Mouse (Mus musculus): ENCODE data around the gene Plcl2.
"Not testable (repeated sequence)": the region's sequence is repeated elsewhere in the genome, so short reads cannot be mapped to it uniquely, and the experiment has no call there.

Gene Plcl2

GRCm38 (mm10) chr17:50674580-50674979, 165.4 kb downstream of the Plcl2 start:
- no peak for DNase-seq (ENCODE audit: low spot score)

DNA sequence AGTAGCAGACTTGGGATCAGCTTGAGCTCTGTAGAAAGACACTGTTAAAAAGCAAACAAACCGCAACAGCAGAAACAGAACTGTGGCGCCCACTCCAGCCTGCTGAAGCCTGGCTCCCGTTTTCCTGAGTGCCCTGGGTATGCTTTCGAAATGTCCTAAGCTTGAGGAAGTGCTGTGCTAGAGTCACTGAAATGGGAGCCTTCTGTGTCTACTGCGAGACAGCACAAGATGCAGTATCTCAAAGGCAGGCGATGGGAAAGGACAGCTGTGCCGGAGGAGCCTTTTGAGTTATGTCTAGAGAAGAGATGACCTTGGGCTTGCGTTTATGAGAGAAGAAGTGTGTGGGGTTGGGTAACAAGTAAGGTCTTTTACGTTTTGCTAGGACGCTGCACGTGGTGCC, 166.0 kb downstream of the Plcl2 start:
- DNase-seq (ENCODE audit: low spot score): no peak

GRCm38 (mm10) chr17:50677334-50677733, 168.1 kb downstream of the Plcl2 start:
- no peak for DNase-seq (ENCODE audit: low spot score)

DNA sequence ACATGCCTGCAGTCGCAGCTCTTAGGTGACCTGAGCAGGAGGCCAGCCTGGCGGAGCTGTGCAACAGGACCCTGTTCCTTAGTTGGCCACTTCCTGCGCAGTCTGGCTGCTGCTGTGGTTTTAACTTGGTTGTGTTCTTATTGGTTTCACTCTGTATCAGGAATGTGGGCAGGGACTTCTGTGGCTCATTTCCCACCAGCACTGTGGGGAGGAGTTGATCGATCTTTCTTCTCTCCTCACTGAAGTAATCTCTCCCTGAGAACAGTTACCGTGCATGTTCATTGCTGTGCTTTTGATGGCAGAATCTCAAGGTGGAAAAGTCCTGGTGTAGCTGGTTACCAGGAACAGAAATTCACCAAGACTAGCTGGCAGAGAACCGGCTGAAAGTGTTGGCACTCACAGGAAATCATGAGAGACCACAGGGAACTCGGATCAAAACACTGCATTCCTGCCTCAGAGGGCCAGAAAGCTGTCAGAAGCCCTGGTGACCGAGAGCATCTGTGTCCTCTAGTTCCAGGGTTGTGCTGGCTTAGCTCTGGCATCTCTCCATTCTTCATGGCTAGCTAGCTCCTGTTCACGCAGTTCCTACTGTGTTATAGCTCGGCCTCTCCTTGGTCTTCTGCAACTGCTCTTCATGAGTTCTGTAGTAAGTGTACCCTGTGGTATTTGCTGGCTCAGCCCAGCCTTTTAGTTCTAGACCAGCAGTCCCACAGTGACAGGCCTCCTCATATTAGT, 168.9 kb downstream of the Plcl2 start:
- peak; percentile 24 for DNase-seq (ENCODE audit: low spot score)

- no peak for DNase-seq (ENCODE audit: low spot score)
Measured at GRCm38 (mm10) chr17:50678748-50679147, 169.5 kb downstream of the Plcl2 start.

DNA sequence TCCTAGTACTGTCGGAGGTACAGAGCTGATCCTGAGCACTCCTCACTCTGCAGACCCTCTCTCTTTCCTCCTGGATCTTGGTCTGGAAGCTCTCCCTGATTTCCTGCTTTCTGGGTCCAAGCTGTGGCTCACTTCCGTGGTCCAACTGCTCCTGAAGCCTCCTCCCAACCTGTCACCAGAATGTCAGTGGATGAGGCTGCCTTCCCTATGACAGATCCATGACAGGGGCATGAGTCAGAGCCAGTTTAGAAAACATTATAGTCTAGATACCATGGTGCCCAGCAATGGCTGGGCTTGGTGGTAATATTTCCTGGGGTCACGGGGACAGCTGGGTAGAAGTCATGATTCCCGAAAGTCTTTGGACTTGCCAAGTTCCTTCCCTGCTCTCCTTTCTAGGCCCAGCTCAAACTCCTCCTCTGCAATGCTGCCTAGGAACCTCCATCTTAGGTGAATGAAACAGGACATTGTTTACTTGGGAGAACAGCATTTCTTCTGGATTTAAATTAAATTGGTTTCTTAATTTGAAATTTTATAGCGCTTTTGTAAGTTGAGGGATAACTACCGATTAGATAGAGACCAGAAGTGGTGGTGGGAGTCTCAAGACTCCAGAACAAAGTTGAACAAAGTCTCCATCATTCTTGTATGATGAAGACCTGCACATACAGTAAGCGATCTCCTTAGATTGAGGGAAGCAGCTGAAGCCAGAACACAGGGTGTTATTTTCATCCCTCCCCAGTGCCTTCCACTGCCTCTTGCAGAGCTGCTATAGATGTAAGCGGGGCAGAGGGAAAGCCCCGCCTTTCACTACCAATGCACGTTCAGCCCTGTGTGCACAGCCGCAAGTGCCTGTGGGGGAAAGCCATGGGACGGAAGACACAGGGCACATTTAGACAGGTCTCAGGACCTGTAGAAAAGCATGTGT, 170.7 kb downstream of the Plcl2 start:
- DNase-seq (ENCODE audit: low spot score): no peak

GRCm38 (mm10) chr17:50682696-50683095, 173.5 kb downstream of the Plcl2 start:
- DNase-seq (ENCODE audit: low spot score): no peak

DNA sequence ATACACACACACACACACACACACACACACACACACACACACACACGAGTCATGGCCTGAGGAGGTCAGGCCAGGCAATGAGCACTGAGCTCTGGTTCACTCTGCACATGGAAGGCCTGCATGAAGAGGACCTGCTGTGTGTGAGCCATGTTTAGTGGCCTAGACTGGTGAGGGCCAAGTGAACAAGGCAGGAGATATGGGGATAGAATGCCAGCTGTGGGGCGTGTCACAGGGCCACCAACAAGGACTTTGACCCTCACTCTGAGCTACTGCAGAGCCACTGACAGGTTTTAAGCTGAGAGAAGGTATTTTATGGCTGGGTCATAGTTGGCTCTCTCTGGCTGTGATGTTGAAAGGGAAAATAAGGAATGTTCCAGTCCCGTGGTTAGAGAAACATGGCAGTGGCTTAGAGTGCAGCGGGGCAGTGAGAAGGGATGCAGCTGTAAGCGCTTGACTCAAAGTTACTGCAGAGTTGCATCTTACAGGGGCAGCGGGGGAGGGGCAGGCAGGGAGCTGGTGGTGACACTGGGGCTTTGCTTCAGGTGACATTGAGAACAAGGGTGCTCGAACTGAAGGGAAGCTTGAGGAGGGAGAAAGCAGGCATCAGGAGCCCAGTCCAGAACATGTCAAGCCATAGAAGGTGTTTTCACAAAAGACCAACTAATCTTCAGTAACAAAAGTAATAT, 175.9 kb downstream of the Plcl2 start:
- no peak for DNase-seq (ENCODE audit: low spot score)

- no peak for DNase-seq (ENCODE audit: low spot score)
Measured at GRCm38 (mm10) chr17:50687670-50688069, 178.5 kb downstream of the Plcl2 start.

DNA sequence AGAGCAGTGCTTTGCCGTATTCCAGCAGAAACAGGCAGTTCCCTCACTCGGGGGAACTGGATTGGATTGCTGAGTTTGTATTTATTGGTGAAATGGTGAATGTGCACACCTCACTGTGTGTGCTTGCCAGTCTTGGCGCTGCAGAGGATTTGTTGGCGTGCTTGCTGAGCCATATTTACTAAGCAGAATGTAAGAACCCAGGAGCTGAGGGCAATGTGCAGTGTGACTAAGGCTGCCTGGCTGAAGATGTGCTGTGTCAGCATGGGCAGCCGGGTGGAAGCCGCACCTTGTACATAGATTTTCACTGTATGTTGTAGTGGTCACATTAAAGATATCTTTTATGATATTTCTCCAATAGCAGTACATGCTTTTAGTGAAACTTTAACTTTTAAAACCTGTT, 178.9 kb downstream of the Plcl2 start:
- no peak for DNase-seq (ENCODE audit: low spot score)

DNA sequence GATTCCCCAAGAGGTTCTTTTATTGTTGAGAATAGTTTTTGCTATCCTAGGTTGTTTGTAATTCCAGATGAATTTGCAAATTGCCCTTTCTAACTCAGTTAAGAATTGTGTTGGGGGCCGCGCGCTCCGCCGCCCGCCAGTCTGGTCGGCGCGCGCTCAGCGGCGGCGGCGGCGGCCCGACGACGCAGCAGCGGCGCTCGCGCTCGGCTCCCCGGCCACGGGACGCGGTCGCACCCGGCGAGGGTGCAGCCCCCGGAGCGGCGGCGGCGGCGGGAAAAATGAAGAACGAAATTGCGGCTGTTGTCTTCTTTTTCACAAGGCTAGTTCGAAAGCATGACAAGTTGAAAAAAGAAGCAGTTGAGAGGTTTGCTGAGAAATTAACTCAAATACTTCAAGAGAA, 189.2 kb downstream of the Plcl2 start:
- not testable (repeated sequence) for DNase-seq (ENCODE audit: low spot score)

- no peak for DNase-seq (ENCODE audit: low spot score)
Measured at GRCm38 (mm10) chr17:50710497-50711222, 201.5 kb downstream of the Plcl2 start.

GRCm38 (mm10) chr17:50717586-50717985, 208.4 kb downstream of the Plcl2 start:
- DNase-seq (ENCODE audit: low spot score): no peak

DNA sequence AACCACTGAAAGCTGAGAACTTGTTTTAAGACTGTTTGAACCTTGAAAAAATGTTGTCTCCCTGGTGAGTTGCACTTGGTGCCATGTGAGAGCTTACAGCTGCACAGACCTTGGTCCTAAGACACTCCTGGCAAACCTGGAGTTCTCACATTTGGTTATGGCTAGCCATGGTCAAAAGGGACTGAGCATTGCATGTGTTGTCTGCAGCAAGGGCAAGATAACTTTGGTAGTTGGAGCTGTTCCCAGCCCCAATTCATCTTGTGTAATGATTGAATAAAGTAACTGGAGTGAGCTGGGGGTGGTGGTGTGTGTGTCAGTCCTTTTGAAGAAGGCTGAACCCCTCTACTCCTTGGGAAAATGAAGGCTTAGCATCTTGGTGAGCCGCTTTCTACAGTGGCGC, 215.2 kb downstream of the Plcl2 start:
- no peak for DNase-seq (ENCODE audit: low spot score)

DNA sequence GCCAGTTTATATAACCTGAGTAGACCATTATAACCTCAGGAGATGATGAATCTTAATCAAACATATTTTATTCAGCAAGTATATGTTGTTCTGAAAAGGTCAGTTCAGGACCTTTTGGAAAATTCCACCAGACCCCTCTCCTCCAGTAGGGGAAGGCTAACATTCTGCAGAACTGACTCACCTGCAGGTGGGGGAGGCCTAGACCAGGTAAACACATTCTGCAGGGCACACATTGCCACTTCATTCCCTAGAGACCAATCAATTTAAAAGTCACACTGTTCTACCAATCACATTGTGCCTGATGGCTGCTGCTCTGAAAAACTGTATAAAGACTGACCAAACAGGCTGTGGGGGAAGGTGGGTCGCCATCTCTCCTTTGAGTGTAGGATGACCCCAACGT, 217.1 kb downstream of the Plcl2 start:
- no peak for DNase-seq (ENCODE audit: low spot score)

- no peak for DNase-seq (ENCODE audit: low spot score)
Measured at GRCm38 (mm10) chr17:50729031-50729430, 219.8 kb downstream of the Plcl2 start.

DNA sequence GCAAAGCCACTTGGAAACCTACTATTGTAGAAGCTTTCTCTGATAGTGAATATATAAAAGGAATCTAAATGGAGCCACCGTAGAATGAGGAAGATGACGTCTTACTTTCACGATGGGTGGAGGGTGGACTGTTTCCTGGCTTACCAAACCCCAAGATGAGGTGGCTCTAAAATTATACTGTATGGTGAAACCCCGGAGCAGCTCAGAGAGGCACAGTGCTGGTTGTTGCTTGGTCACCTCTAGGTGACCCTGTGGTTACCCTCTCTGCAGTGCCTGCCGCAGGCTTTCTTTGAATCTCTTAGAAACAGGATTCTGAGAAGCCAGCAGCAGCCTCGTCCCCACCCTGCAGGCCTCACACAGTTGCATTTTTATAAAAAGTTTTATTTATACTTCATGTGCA, 220.4 kb downstream of the Plcl2 start:
- no peak for DNase-seq (ENCODE audit: low spot score)

- DNase-seq (ENCODE audit: low spot score): no peak
Measured at GRCm38 (mm10) chr17:50730896-50731295, 221.7 kb downstream of the Plcl2 start.

DNA sequence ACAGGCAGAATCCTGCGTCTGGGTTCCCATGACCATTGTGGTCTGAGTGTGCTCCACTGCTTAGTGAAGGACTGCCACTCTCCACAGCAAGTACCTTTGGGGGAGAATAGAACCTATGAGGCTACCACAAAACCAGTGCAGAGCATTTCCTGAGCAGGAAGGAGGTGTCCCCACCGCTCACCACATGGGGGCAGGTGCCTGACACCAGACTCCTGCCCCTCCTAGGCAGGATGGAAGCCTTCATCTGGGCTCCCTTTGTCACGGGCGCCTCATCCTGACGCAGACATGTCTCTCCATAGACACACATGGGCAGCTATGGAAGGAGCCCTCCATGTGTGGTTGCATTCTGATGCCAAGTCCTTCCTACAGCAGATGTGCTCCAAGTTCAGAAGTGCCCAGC, 222.7 kb downstream of the Plcl2 start:
- no peak for DNase-seq (ENCODE audit: low spot score)

DNA sequence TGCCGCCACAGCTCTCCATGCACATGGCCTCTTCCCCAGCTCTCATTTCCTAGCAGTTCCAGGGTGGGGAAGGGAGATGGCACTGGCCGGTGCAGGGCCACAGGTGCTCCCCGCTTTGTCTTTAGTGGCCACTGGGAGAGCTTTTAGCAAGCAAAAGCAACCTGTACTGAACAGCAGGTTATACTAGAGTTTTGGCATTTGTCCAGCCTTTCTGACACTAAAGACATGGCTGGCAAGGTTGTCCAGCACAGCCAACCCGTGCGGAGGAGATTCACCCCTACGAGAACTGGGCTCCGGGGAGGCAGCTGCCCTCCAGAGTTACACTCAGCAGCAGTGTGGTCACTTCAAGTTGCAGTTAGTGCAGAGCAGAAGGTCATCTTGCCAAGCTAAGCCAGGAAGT, 224.2 kb downstream of the Plcl2 start:
- no peak for DNase-seq (ENCODE audit: low spot score)

GRCm38 (mm10) chr17:50734781-50735180, 225.6 kb downstream of the Plcl2 start:
- no peak for DNase-seq (ENCODE audit: low spot score)

DNA sequence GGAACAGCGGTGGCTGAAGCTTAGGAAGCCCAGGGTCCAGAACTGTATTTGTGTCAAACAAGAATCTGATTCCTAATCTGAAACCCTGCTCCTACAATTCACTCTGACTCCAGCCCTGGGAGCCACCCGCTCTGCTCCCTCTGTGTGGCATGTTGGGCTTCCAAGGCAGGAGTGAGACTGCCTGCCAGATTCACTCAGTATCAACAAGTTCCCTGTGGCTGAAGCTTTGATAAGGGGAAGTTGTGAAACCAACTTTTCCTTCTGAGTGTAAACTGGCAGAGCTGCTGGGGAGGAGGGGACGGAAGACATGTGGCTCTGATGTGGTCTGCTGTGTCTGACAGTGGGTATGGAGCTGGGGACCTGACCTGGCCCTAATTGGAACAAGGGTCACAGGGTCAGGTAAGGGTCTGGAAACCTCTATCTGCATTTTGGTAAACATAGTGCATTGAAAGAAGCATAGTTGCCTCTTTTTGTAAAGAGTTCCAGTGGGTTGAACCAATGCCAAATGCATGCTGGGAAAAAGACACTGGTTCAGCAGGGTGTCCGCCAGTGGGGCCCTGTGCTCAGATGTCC, 226.3 kb downstream of the Plcl2 start:
- no peak for DNase-seq (ENCODE audit: low spot score)
